Mouse (Mus musculus) intestine, embryonic 14.5 days (tissue): ENCODE results near the gene Adgrg6. TPM values are rescaled to one million over a fixed set of nuclear protein-coding genes. Genes with fewer than 3 reads are reported as not detected.
A peak's percentile ranks its signal among the peaks of the same experiment; 100 is the strongest.

Source experiments
- ATAC-seq: fragments of 200-750 bp; cut with Nextera tagmentation; replicated peaks from 2 replicates; pipeline ENCODE4 v1.8.0; 2017; ENCODE audit warnings: low read depth, moderate number of reproducible peaks, moderate TSS enrichment, moderate library complexity; ENCODE audit not compliant: low FRiP score, low TSS enrichment
- DNase-seq: peaks from one replicate; pipeline ENCODE4 v3.0.0-alpha.2; 2018; ENCODE audit warnings: low spot score
- H3K27ac ChIP-seq: fragments of 300-500 bp; sonication (generic); 2 replicates; pipeline ENCODE4 v1.5.1; 2014; ENCODE audit warnings: low read depth, mild to moderate bottlenecking, control low read depth
- H3K27me3 ChIP-seq: fragments of 300-500 bp; sonication (generic); replicated peaks from 2 replicates; pipeline ENCODE4 v1.6.1; 2014; ENCODE audit warnings: low read length, control low read depth; ENCODE audit not compliant: control insufficient read depth, insufficient read depth
- H3K36me3 ChIP-seq: fragments of 300-500 bp; sonication (generic); 2 replicates; pipeline ENCODE4 v1.6.1; 2014; ENCODE audit warnings: low read length, control low read depth; ENCODE audit not compliant: control insufficient read depth, insufficient read depth
- H3K4me1 ChIP-seq: fragments of 300-500 bp; sonication (generic); replicated peaks from 2 replicates; pipeline ENCODE4 v1.6.1; 2014; ENCODE audit warnings: low read length, control low read depth, mixed read lengths; ENCODE audit not compliant: control insufficient read depth, insufficient read depth
- H3K4me2 ChIP-seq: fragments of 300-500 bp; sonication (generic); 2 replicates; pipeline ENCODE4 v1.6.1; 2014; ENCODE audit warnings: low read length
- H3K4me3 ChIP-seq: fragments of 300-500 bp; sonication (generic); 2 replicates; pipeline ENCODE4 v1.5.1; 2014; ENCODE audit warnings: low read depth, low read length, control low read depth, mixed read lengths
- H3K9ac ChIP-seq: fragments of 300-500 bp; sonication (generic); 2 replicates; pipeline ENCODE4 v1.6.1; 2014; ENCODE audit warnings: mild to moderate bottlenecking, low read length
- H3K9me3 ChIP-seq: fragments of 300-500 bp; sonication (generic); 2 replicates; pipeline ENCODE4 v1.6.1; 2016; ENCODE audit warnings: low read length, control low read depth; ENCODE audit not compliant: control insufficient read depth
- WGBS: fragments of 180-500 bp; shearing (Covaris S2); extraction: QIAGEN DNeasy Blood & Tissue Kit; methylation state at CpG from one replicate; pipeline ENCODE4 v1.1.7; 2014; 5-methylcytosine and 5-hydroxymethylcytosine counted together
- polyA plus RNA-seq: library from polyadenylated mRNA; unstranded; fragments of >200 nt; fragmentation: Nextera tagmentation; extraction: Ambion mirVana; gene quantifications from 2 replicates; pipeline ENCODE4 v1.2.1, GENCODE M21; 2014

The Adgrg6 gene
- polyA plus RNA-seq, 1 experiment from 2014 or later, result 5.3 TPM

DNA sequence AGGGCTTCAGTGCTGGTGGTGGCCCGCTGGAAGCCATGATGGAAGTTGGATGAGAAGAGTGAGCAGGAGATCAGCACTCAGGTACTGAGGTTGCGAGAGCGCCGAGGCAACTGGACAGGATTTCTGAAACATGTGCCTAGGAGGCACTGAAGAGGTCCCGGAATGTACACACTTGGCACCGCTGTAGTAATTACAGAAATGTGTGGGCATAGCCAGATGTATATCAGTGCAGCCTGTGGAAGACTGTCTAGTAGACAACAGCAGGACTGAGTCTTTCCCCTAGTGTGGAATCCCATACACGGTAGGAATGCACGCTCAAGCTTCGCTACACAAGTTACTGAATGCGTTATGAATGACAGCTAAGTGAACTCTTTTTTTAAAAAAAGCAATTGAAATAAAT lies 86.1 kb downstream of the Adgrg6 start:
- no peaks in the 10 kb centered on the region for H3K9me3 ChIP-seq
- H3K4me2 ChIP-seq, result no peak overlapping the region
- H3K4me3 ChIP-seq, result no peak overlapping the region
- no peak overlapping the region for H3K9ac ChIP-seq
- no peaks in the 10 kb centered on the region for H3K36me3 ChIP-seq
- ATAC-seq (no peak), DNase-seq (no peak)
- no peak overlapping the region for H3K27ac ChIP-seq
- no peaks in the 10 kb centered on the region for H3K27me3 ChIP-seq
- 0 out of 2 replicates have a peak, but pooled peaks cover 4% of the 10 kb centered on the region for H3K4me1 ChIP-seq
- WGBS, result 88% methylated on average over 10 of the region's 10 CpGs

DNA sequence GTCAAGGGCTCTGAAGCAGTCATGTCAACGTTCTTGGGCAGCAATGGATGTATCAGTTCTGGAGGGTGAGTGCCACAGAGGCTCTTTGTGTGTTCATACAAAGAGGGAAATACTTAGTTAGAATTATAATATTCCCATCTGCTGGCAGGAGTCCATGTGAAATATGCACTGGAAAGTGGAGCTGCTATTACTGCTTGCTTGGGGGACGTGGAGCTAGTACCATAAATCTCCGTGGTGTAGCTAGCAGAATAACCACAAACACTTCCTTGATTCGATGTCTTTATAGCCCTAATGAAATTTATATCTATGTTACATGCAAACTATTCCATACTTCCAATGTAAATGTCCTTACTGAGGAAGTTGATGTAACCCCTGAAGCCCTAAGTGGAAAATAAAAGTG lies 91.0 kb downstream of the Adgrg6 start:
- Histone ChIP-seq H3K4me2 (no peak overlapping the region), H3K27me3 (no peaks in the 10 kb centered on the region), H3K27ac (no peak overlapping the region), H3K4me3 (no peak overlapping the region), H3K4me1 (no peaks in the 10 kb centered on the region), H3K9ac (no peak overlapping the region), H3K9me3 (no peaks in the 10 kb centered on the region), H3K36me3 (no peaks in the 10 kb centered on the region)
- ATAC-seq (no peak), DNase-seq (no peak)
- WGBS, result 50% methylated on average over 4 of the region's 4 CpGs

DNA sequence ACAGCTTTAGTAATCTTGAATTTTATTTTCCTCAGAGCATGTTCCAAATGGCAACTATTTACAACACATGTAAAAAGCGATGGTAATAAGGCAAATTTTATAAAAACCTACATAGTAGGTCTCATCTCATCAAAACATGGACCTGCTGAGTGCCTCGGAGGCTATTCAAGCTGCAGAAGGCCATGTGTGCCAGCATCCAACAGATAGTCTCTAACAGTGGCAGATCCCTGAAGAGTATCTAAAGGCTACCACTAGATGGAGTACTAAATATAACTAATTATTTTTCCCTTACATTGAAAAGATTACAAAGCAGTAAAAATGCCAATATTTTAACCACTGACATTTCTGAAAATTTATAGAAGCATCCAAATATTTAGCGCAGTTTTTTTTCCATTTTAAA lies 93.6 kb downstream of the Adgrg6 start:
- no peak overlapping the region for H3K9ac ChIP-seq
- H3K27ac ChIP-seq, result no peak overlapping the region
- H3K36me3 ChIP-seq, result no peaks in the 10 kb centered on the region
- WGBS, result 22% methylated on average over 3 of the region's 3 CpGs
- ATAC-seq (no peak), DNase-seq (no peak)
- H3K4me1 ChIP-seq, result no peaks in the 10 kb centered on the region
- no peak overlapping the region for H3K4me3 ChIP-seq
- no peaks in the 10 kb centered on the region for H3K27me3 ChIP-seq
- no peak overlapping the region for H3K4me2 ChIP-seq
- H3K9me3 ChIP-seq, result no peaks in the 10 kb centered on the region

DNA sequence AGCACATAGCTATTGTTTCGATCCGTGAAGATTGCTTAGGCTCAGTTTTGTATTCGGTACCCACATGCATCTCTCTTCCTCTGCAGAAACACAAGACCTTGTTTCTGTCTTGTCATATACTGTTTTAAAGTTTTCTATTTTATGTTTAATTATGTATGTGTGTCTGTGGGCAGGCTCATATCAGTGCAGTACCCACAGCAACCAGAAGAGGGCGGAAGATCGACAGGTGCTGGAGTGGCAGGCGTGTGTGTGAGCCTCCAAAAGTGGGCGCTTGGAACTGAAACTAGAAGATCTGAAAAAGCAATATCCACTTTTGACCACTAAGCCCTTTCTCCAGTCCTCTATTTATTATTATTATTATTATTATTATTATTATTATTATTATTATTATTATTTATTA lies 95.4 kb downstream of the Adgrg6 start:
- no peak for ATAC-seq
- no peaks in the 10 kb centered on the region for H3K36me3 ChIP-seq
- no peaks in the 10 kb centered on the region for H3K4me1 ChIP-seq
- H3K9ac ChIP-seq, result no peak overlapping the region
- H3K27me3 ChIP-seq, result no peaks in the 10 kb centered on the region
- DNase-seq, result peak; percentile 53
- H3K9me3 ChIP-seq, result no peaks in the 10 kb centered on the region
- no peak overlapping the region for H3K4me3 ChIP-seq
- H3K4me2 ChIP-seq, result no peak overlapping the region
- no peak overlapping the region for H3K27ac ChIP-seq
- WGBS, result 73% methylated on average over 7 of the region's 7 CpGs

DNA sequence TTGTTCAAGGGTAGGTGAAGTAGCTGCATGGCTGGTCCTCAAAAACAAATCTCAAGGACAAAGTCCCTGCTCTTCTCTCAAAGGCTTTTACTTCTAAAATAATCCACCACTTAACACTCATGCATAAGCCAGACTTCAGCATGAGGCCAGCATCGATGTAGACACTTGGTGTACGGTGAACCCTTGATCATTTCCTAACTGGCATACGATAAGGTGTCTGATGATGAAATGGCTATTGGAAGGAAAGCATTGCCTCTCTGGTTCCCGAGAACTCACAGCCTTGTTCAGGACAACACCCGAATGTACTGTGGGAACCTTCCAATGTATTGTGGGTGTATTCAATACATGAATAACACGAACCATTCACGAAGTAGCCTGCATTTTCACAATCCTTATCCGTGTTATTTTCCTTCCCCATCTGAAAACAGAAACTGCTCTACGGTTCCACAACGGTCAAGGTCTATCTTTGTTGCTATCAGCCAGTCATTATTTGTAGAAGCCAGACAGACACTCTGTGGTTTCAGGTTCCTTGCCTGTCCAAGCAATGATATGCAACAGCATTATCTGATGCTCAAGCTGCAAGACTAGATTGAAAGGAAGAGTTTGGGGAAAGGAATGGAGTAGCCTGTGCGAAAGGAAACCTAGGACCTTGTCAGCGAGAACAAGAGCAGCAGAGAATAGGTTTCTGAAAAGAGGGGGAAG lies 99.7 kb downstream of the Adgrg6 start:
- Histone ChIP-seq H3K9me3 (no peaks in the 10 kb centered on the region), H3K9ac (no peak overlapping the region), H3K4me3 (no peak overlapping the region), H3K27me3 (no peaks in the 10 kb centered on the region), H3K36me3 (no peaks in the 10 kb centered on the region), H3K4me1 (no peaks in the 10 kb centered on the region), H3K4me2 (no peak overlapping the region), H3K27ac (no peak overlapping the region)
- DNase-seq (no peak), ATAC-seq (no peak)
- WGBS, result 89% methylated on average over 12 of the region's 12 CpGs

DNA sequence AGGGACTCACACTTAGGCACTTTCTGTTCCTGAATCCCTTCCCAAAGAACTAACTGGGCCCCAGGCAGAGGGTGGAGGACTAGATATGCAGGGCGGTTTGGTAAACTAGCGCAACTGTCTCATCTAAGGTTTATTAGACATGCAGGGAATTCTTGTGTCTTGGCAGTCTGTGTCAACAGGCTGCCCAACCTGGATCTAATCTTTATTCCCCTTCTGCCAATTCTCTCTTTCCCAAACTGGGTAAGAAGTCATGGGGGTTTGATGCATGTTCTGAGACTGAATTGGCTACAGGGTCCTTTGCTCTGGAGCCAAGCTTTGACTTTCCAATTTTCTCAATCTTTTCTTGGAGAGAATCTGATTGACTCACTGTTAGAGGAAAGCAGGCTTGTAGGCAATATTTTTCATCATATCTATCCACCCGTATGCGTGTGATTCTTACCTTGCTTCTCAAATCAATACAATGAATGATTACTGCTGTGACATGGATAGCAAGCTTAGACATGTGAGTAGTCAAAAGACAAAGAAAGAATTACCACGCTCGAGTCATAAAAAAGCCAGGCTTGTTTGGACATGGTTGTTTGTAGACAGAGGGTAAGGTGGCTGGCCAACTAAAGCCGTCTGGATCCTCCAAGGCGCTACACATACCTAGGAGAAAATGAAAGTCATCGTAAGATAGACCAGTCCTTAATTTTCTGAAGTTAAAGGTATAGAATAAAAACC lies 104.4 kb downstream of the Adgrg6 start:
- H3K4me3 ChIP-seq, result no peak overlapping the region
- H3K27me3 ChIP-seq, result no peaks in the 10 kb centered on the region
- no peaks in the 10 kb centered on the region for H3K4me1 ChIP-seq
- H3K9me3 ChIP-seq, result no peaks in the 10 kb centered on the region
- ATAC-seq (no peak), DNase-seq (no peak)
- whole genome bisulfite sequencing, result 88% methylated on average over 9 of the region's 9 CpGs
- H3K36me3 ChIP-seq, result no peaks in the 10 kb centered on the region
- H3K4me2 ChIP-seq, result no peak overlapping the region
- H3K9ac ChIP-seq, result no peak overlapping the region
- H3K27ac ChIP-seq, result no peak overlapping the region

DNA sequence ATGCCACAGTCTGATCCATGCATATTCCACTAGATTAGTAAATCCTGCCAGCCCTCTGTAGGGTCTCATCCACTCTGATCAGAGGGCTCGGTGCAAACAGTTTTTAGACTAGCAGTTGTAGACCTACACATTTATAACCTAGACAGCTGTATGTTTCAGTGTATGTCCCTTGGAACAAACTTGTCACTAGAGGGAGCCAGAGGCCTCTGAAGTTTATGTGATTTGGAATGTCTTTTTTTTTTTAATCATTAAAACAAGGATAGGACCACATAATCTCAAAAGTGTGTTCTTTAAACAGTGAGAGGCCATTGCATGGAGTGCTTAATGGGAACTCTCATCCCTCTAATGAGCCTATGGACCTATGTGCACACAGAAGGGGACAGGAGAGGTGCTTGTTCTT lies 141.4 kb downstream of the Adgrg6 start:
- H3K9me3 ChIP-seq, result peaks cover 6% of the 10 kb centered on the region
- no peaks in the 10 kb centered on the region for H3K4me1 ChIP-seq
- H3K9ac ChIP-seq, result no peak overlapping the region
- H3K36me3 ChIP-seq, result no peaks in the 10 kb centered on the region
- H3K27ac ChIP-seq, result no peak overlapping the region
- WGBS, result 66% methylated on average over 1 of the region's 1 CpGs
- DNase-seq (no peak), ATAC-seq (no peak)
- no peak overlapping the region for H3K4me3 ChIP-seq
- H3K4me2 ChIP-seq, result no peak overlapping the region
- no peaks in the 10 kb centered on the region for H3K27me3 ChIP-seq

DNA sequence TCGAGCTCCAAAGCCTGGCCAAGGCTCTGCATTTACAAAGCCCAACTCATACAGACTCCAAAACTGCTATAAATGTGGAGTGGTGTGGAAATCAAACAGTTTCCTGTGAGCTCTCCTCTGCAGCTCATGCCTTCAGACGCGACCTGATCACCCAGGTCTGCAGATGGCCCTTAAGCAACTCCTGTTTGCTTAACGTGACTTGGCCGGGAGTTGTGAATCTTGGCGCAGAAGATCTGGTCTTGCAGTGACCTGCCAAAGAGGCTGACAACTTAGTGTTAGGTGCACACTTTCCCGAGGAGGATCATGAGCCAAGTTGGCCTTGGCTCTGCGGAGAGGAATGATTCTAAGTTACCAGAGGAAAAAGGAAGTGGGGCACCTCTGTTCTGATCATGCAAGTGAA lies 143.7 kb downstream of the Adgrg6 start:
- no peaks in the 10 kb centered on the region for H3K9me3 ChIP-seq
- H3K27me3 ChIP-seq, result no peaks in the 10 kb centered on the region
- no peak overlapping the region for H3K27ac ChIP-seq
- WGBS, result 75% methylated on average over 8 of the region's 8 CpGs
- H3K4me1 ChIP-seq, result no peaks in the 10 kb centered on the region
- no peak overlapping the region for H3K4me3 ChIP-seq
- DNase-seq (no peak), ATAC-seq (no peak)
- H3K9ac ChIP-seq, result no peak overlapping the region
- no peak overlapping the region for H3K4me2 ChIP-seq
- no peaks in the 10 kb centered on the region for H3K36me3 ChIP-seq
